Mouse (Mus musculus) layer of hippocampus, adult 18-20 months (tissue): ENCODE data around the gene Ost4. TPM values are rescaled to one million over a fixed set of nuclear protein-coding genes. Genes with fewer than 3 reads are reported as not detected.

ENCODE experiments used
- DNase-seq, 2 experiments: peaks; one replicate each; pipeline ENCODE4 v3.0.0; 2022; ENCODE audit warnings: low spot score in 2 of 2
- total RNA-seq, 2 experiments: library from RNA; stranded (reverse); gene quantifications; 2 replicates each; pipeline ENCODE4 v1.2.3; 2021

The Ost4 gene
- total RNA-seq, 2 experiments from 2014 or later: 97.5 to 98.5 TPM

DNA sequence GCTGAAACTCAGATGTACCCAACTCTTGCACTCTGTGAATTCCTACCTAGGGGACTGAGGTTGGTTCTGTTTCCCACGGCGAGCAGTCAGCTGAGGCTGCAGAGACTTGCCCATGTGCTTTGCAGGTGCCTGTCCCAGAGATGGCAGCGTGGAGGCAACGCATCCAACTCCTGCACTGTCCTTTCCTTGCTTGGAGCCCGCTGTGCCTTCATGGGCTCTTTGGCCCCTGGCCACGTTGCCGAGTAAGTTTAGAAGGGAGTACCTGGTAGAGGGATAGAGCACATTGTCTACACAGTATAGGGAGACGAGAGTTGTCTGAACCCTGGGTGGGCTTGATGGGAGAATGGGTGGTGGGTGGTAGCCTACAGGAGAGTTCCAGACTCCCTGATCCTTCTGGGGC, 17.0 kb upstream of the Ost4 start:
- DNase-seq: no peak

DNA sequence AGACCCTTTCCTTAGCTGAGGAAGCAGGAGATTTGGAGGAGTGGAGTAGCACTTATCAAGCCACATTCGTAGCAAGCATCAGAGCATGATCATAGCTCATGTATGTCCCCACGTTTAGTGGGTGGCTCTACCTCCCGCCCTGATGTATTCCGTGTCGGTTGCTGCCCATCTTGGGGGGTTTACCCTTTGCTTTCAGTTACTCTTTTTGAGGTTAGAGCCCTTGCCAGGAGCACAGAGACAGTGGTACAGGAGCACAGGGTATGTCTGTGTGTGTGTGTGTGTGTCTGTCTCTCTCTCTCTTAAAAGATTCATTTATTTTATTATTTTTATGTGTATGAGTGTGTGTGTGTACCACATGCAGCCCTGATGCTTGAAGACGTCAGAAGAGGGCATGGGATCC, 15.5 kb upstream of the Ost4 start:
- DNase-seq: no peak

DNA sequence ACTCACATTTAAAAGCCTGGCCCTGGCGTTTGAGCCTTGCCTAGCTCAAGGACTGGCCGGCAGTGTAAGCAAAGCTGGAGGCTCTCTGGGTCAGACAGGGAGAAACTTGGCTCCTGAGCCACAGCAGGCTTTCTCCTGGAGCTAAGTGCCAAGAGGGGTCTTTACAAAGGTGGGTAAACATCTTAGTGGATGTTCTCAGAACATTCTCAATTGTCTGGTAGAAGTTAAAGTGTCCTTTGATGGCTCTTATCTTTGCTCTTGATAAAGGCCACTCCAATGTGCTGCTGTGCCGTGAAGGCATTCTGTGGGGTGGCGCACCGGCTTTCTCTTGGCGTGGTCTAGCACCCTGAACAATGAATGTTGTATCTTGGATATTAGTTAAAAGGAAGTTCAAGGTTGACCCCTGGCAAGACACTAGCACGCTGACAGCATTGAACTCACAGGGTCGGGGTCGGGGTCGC, 15.0 kb upstream of the Ost4 start:
- DNase-seq: no peak

DNA sequence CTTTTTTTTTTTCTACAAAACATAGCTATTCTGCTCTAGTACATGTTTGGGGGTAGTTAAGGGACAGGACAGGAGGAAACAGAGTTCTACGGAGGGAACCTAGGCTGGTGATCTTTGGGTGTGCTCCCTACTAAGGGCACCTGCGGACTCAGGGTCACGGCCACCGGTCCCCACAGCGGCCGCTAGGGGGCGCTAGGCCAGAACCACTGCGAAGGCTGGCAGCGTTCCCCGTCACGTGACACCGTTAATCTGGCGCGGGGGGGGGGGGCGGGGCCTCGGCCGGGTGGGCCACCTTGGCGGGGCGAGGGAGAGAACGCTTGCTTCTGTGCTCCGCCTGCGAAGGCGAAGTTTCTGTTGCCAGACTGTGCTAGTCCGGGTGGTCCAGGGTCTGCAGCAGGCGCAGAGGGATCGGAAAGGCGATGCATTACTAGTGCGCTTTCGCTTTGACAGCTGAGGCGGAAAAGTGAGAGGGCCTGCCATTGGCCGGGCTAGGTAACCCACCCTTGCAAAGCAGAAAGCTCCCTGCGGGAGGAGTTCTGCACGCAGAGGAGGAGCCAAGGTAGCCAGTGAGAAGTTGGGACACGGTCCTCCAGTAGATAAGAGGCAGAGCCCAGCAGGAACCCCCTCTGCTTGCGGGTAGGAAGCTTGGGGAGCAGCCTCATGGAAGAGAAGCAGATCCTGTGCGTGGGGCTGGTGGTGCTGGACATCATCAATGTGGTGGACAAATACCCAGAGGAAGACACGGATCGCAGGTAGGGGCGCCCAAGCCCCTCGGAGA, 13.9 kb upstream of the Ost4 start, which contains the start of gene Khk:
Gene Khk, plus strand, starts transcription at position 176 of the 778 bp plus-strand sequence.
- peak; percentile 66 to 91 for DNase-seq

DNA sequence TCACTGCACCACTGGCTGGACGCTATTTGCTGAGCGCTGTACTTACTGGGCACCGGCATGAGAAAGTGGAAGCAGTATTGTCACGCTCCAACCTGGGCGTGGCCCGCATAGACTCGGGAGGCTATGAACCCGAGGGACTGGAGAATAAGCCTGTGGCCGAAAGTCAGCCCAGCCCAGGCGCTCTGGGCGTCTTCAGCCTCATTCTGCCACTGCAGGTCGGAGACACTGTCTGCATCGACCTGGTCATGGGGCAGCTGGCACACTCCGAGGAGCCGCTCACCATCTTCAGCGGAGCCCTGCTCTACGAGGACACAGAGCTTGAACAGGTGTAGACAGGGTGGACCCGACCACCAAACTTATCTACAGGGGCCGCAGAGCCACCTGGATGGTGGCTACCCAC, 13.0 kb upstream of the Ost4 start:
- no peak for DNase-seq

DNA sequence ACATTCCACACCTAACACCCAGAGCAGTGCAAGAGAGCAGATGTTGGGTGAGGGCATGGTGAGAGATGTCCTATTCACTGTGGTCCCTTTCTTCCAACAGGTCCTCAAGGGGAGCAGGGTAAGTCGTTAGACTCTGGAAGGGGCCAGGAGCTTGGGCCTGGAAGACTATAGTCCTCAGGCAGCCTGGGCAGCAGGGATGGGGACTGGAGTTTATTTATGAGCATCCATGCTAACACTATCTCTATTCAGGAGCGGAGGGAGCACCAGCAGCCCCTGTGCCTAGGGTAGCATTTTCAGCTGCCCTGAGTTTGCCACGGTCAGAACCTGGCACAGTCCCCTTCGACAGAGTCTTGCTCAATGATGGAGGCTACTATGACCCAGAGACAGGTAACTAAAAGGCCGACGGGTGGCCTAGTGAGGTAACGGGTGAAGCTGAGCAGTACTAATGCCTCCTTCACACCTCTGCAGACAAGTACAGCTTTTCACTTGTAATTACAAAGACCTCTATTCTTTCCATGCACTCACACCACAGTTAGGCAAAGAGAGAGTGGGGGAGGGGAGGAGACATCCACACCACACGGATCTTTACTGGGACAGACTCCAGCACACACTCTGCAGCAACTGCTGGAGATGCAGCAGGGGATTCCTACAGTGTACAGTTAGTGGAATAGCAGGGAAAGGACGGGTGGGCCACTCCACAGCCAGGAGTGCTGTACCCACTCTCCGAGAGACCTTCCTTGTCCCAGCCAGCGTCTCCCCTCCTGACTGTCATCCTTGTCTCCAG, 12.4 kb upstream of the Ost4 start:
- no peak for DNase-seq

DNA sequence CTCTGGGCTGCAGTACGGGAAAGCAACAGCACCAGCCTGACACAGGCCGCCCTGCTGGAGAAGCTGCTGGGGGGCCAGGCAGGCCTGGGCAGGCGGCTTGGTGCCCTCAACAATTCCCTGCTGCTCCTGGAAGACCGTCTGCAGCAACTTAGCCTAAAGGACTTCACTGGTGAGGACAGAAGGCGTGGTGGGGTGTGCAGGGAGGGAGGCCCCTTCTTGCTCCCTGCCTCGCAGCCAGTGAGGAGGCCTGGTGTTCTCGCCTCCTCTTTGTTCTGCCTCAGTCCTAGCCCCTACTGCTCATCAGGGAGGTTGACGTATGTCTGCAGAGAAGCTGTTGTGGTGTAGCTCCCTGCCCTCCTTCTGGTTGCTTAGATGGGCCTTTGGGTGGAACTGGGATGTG, 11.1 kb upstream of the Ost4 start:
- DNase-seq: no peak

DNA sequence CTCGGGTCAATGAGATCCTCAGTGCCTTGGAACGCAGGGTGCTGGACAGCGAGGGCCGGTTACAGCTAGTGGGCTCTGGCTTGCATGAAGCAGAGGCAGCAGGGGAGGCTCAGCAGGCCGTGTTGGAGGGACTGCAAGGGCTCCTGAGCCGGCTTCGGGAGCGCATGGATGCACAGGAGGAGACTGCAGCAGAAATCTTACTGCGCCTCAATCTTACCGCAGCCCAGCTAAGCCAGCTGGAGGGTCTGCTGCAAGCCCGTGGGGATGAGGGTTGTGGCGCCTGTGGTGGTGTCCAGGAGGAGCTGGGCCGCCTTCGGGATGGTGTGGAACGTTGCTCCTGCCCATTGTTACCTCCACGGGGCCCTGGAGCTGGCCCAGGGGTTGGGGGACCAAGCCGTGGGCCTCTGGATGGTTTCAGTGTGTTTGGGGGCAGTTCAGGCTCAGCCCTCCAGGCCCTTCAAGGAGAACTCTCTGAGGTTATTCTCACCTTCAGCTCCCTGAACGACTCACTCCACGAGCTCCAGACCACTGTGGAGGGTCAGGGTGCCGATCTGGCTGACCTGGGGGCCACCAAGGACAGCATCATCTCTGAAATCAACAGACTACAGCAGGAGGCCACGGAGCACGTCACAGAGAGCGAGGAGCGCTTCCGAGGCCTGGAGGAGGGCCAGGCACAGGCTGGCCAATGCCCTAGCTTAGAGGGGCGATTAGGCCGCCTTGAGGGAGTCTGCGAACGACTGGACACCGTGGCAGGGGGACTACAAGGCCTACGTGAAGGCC, 10.5 kb upstream of the Ost4 start:
- DNase-seq: no peak

DNA sequence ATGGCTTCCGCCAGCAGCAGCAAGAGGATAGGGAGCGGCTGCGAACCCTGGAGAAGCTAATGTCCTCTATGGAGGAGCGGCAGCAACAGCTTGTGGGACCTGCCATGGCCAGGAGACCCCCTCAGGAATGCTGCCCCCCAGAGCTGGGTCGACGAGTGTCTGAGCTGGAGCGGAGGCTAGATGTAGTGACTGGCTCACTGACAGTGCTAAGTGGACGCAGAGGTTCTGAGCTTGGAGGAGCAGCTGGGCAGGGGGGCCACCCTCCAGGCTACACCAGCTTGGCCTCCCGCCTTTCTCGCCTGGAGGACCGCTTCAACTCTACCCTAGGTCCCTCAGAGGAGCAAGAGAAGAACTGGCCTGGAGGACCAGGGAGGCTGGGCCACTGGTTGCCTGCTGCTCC, 9.8 kb upstream of the Ost4 start:
- no peak for DNase-seq

DNA sequence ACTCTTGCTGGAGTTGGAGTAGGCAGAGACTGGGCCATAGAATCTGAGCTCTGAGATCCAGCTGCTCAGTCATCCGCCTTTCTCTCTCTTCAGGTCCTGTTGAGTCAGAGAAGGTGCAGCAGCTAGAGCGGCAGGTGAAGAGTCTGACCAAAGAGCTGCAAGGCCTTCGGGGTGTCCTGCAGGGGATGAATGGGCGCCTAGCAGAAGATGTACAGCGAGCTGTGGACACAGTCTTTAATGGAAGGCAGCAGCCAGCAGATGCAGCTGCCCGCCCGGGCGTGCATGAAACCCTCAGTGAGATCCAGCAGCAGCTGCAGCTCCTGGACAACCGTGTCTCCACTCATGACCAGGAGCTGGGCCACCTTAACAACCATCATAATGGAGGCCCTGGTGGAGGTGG, 9.3 kb upstream of the Ost4 start:
- no peak for DNase-seq

DNA sequence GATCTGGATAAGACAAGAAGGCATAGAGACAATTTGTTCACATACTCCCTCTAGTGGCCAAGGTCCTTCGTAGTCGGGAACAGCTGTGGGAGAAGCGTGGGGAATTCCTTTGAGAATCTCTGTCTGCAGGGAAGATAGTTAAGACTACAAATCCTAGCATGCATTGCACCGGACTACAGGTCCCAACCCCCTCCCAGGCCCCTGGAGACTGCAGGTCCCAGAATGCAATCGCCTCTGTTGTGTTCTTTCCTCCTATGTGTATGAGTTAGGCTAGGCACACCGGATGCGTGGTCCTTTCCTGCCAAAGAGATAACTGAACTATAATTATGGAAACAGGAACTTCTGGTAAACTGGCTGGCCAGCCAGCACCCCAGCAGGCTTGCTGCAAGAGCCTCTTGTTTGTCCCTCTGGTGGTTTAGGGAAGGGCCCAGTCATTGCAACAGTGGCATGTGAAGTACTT, 8.4 kb upstream of the Ost4 start:
- DNase-seq: peak; percentile 91 to 94

DNA sequence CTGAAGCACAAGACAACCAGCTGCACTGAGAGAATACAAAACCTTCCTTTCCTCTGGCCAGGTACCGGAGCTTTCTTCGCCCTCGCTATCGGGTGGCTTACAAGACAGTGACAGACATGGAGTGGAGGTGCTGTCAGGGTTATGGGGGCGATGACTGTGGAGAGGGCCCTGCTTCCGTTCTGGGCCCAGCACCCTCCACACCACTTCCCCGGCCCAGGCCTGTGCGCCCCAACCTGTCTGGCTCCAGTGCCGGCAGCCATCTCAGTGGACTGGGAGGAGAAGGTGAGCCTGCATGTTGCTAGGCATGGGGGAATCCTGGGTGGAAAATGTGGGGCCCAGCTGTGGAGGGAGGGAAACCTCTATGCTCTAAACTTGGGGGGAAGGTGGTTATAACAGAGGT, 7.9 kb upstream of the Ost4 start:
- DNase-seq: no peak

DNA sequence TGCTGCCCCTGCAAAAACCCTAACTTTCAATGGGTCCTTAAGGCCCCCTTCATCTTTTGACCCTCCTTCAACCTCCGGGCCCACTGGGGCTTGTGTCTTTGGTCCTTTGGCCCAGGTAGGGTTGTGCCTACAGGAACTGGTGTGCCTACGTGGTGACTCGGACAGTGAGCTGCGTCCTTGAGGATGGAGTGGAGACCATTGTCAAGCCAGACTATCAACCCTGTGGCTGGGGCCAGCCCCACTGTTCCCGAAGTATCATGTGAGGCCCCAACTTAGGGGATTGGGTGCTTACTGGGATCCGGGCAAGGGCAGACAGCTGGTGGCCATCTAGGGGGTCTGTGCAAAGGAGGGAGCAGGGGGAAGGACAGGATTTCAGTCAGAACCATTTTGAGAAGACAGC, 7.3 kb upstream of the Ost4 start:
- DNase-seq: no peak

DNA sequence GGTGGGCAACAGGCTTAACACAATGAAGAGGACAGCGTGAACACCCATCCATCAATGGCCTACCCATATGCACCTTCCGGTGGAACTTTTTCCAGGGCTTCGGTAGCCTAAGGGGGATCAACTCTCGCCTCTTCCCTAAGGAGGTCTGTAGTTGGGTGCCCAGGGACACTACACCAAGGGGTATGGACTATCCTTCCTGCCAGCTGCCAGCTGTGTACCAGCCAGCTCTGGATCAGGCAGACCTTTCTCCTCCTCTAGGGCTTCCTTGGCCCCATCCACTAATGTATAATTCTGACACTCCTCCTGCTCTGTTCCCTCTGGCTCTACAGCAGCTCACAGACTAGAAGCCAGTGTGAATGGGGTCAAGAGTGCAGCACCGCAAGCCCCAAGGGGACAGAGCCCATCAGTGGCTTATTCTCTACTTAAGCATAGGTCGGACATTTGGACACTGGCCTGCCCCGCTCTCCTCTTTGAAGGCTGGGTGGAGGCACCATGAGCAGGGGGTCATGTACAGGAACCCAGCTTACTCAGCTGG, 6.6 kb upstream of the Ost4 start:
- no peak for DNase-seq

DNA sequence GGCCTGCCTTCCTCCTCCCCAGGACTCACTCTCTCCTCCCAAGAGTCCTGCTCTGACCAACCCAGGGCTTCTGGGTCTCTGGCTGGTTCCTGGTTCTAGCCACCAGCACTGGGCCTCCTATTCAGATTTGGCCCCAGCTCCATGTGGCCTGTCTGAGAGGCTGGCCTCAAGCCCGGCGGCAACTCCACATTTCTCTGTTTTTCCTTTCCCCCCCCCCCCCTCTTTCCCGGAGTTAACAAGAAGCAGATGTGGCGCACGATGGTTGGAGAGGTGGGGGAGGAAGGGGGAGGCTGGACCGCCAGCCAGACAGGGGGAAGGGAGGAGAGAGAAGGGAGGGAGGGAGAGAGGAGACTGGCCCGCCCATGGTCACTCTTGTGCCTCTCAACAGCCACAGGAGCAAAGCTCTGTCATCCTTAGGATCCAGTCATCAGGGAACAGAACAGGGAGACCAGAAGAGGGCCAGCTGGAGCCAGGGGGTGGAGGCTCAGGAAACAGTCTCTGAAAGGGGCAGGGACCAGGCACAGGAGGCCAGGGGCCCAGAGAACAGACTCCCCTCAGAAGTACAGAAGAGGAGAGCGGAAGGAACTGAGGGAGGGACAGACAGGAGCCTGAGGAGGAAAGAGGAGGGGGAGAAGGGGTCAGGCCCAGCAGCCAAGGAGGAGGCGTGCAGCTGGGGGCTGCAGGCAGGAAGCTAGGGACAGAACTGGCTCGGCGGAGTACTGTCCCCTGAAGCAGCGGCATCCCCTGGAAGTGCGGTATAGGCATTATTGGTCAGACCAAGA, 5.7 kb upstream of the Ost4 start, which contains the start of gene Emilin1:
Gene Emilin1, plus strand, starts transcription at position 343 of the 782 bp plus-strand sequence.
- DNase-seq: no peak

DNA sequence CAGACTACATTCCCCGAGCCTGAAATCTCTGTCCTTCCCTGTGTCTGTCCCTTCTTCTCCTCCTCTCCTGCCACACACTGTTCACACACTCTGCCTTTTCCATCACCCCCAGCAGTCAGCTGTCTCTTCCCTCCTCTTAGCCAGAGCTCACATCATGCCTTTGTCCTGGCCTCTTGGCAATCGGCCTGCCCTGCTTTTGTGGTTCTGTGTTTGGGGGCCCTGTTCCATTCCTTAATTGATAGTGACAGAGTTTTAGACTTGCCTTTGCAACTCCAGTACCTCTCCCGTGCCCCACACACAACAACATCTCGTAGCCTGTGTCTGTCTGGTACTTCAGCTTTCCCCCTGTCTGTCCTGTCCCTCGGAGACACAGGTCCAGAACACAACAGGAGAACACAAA, 4.6 kb upstream of the Ost4 start:
- no peak for DNase-seq

DNA sequence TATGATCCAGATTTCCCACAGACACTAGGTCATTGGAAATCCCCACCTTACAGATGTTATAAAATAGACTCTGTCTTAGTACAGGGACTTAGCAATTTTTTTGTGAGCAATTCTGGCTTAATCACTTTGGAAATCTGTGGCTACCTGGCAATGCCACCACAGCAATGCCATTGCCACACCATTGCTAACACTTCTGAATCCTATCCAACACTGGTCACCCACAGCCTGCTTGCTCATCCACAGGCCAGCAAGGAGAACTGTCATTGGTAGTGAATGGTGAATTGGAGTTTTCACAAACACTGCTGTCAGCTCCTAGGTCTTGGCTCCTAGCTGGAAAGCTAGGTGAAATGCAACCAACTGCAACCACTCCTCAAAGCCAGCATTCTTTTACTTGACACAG, 2.9 kb upstream of the Ost4 start:
- no peak for DNase-seq

DNA sequence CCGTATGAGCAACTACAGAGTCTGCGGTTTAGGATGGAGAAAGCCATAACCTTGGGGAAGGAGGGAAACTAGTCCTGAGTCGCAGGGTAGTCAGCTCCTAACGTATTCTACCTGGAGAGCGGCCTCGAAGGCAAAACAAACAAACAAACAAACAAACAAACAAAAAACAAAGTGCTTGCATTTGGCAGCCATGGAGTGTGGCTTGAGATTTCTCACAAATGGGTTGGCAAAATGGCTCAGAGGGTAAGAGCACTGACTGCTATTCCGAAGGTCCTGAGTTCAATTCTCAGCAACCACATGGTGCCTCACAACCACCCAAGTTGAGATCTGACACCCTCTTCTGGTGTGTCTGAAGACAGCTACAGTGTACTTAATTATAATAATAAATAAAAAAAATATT, 2.3 kb upstream of the Ost4 start:
- no peak for DNase-seq

DNA sequence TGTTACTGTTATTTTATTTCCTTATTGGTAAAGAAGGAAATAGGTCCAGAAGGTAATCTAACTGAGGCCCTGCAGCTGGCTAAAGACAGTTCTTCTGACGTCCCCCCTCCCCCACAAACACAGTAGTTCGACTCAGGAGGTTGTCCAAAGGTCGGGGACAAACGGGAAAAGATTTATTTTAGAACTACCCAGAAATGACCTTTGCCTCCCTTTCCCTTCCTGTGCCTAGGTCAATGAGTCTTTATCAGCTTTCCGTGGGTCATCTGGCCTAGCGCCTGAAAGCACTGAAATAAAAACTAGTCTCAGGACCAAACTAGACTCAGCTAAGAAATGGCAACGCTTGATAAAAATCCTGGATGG, 1.7 kb upstream of the Ost4 start:
- no peak for DNase-seq

DNA sequence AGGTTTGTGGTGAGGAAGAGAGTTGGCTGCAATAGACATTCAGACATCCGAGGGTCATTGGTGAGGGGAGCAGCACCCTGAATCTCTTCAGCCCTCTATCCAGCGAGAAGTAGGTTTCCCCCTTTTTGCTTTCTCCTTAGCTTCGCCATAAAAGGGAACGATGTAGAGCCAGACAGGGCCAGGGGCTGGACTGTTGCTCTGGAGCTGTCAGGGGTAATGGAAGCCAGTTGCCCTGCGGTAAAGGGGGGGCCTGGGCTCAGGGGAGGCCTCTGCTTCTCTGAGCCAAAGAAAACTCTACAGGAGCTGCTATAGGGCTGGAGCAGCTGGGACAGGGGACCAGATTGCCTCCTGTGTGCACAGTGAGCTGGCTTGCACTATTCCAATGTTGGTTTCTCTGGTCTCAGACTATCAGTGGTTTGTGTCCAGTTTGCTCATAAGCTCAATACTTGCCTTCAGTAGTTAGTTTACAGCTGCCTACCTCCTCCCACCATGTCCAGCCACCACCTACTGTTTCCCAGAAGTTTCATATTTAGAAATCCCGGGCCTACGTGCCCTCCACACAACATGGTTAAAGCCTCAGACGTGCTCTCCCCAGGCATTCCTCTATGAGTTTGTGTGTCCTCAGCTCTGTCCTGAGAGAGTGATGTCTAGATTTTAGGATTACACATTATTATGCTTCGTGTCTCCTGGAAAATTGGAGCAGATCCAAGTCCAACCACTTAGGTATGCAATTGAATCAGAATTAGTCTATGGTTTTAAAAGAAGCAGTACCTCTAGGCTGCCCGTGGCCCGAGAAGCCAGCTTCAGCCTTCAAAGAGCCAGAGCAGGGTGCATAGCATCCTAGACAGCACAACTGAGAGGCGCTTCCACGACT, 1.1 kb upstream of the Ost4 start:
- DNase-seq: no peak
